Comparison of ENCODE assay signal across 18 mouse cellular contexts in genomic region chr1:88240579-88240978, GRCm38 (mm10). TPM values are rescaled to one million over a fixed set of nuclear protein-coding genes. Genes with fewer than 3 reads are reported as not detected.
DNase-seq lines count a peak whose midpoint lies in the region; ATAC-seq lines count a peak whose summit lies in the region.
"Had no signal": no experiment of that assay in that cellular context is flagged by ENCODE, and none has a peak within 500 bp of the region (broad histone marks: within the 10 kb centered on the region; RNA-seq: fewer than 3 reads in every experiment).

No protein-coding gene starts in this region.

- no peak overlapping the region for H3K4me3 ChIP-seq in forebrain, embryonic 11.5 days (ENCODE audit: low read depth, low read length)
- no peak overlapping the region for H3K4me3 ChIP-seq in forebrain, embryonic 16.5 days (replicated peaks; ENCODE audit: low read length)
- no peak overlapping the region for H3K4me3 ChIP-seq in hindbrain, embryonic 13.5 days
- no peak overlapping the region for H3K4me3 ChIP-seq in hindbrain, embryonic 14.5 days (replicated peaks; ENCODE audit: low read length)
- H3K4me3 ChIP-seq: heart, adult 2 months; hindbrain, embryonic 10.5 days; limb, embryonic 13.5 days had no signal

- H3K9ac ChIP-seq in forebrain, embryonic 11.5 days (ENCODE audit: low read length), result no peak overlapping the region
- no peak overlapping the region for H3K9ac ChIP-seq in forebrain, embryonic 16.5 days (replicated peaks; ENCODE audit: low read depth, low read length)
- no peak overlapping the region for H3K9ac ChIP-seq in hindbrain, embryonic 13.5 days
- no peak overlapping the region for H3K9ac ChIP-seq in hindbrain, embryonic 14.5 days
- H3K9ac ChIP-seq: limb, embryonic 13.5 days; liver, postnatal 0 days had no signal

- H3K4me2 ChIP-seq in forebrain, embryonic 11.5 days (ENCODE audit: low read depth, low read length, severe bottlenecking), result no peak overlapping the region
- no peak overlapping the region for H3K4me2 ChIP-seq in forebrain, embryonic 16.5 days (ENCODE audit: low read length)
- no peak overlapping the region for H3K4me2 ChIP-seq in hindbrain, embryonic 13.5 days
- H3K4me2 ChIP-seq in hindbrain, embryonic 14.5 days (replicated peaks), result no peak overlapping the region
- H3K4me2 ChIP-seq: limb, embryonic 13.5 days had no signal

- no peaks in the 10 kb centered on the region for H3K27me3 ChIP-seq in forebrain, embryonic 11.5 days (ENCODE audit: control insufficient read depth, insufficient read depth, low read length)
- no peaks in the 10 kb centered on the region for H3K27me3 ChIP-seq in forebrain, embryonic 16.5 days (replicated peaks; ENCODE audit: control insufficient read depth, insufficient read depth, low read length)
- no peaks in the 10 kb centered on the region for H3K27me3 ChIP-seq in hindbrain, embryonic 13.5 days
- H3K27me3 ChIP-seq in hindbrain, embryonic 14.5 days (ENCODE audit: control insufficient read depth, insufficient read depth, low read length), result no peaks in the 10 kb centered on the region
- H3K27me3 ChIP-seq: limb, embryonic 13.5 days had no signal

- ATAC-seq in forebrain, embryonic 11.5 days (replicated peaks; ENCODE audit: low FRiP score), result peak; percentile 2; the same call in 1 of the 2 replicates
- no peak for ATAC-seq in forebrain, embryonic 16.5 days
- ATAC-seq in hindbrain, embryonic 13.5 days (ENCODE audit: low FRiP score), result 0 out of 2 replicates have a peak, but pooled peaks have one; percentile 1
- ATAC-seq in hindbrain, embryonic 14.5 days (ENCODE audit: low FRiP score), result no peak
- ATAC-seq: liver, postnatal 0 days had no signal

- H3K36me3 ChIP-seq in forebrain, embryonic 11.5 days (ENCODE audit: control insufficient read depth, insufficient read depth, low read length), result no peaks in the 10 kb centered on the region
- H3K36me3 ChIP-seq in forebrain, embryonic 16.5 days (ENCODE audit: control insufficient read depth, insufficient read depth), result no peaks in the 10 kb centered on the region
- H3K36me3 ChIP-seq in hindbrain, embryonic 13.5 days, result no peaks in the 10 kb centered on the region
- no peaks in the 10 kb centered on the region for H3K36me3 ChIP-seq in hindbrain, embryonic 14.5 days (replicated peaks; ENCODE audit: control insufficient read depth, insufficient read depth)
- H3K36me3 ChIP-seq: hindbrain, embryonic 10.5 days; limb, embryonic 13.5 days had no signal

- H3K27ac ChIP-seq in forebrain, embryonic 11.5 days (ENCODE audit: low read depth, low read length), result no peak overlapping the region
- H3K27ac ChIP-seq in forebrain, embryonic 16.5 days (ENCODE audit: low read length), result no peak overlapping the region
- H3K27ac ChIP-seq in hindbrain, embryonic 13.5 days, result no peak overlapping the region
- no peak overlapping the region for H3K27ac ChIP-seq in hindbrain, embryonic 14.5 days
- H3K27ac ChIP-seq: heart, adult 2 months; hindbrain, embryonic 10.5 days; limb, embryonic 13.5 days had no signal

- peaks cover 92% of the 10 kb centered on the region for H3K9me3 ChIP-seq in forebrain, embryonic 11.5 days (ENCODE audit: control insufficient read depth, low read length)
- peaks cover 86% of the 10 kb centered on the region for H3K9me3 ChIP-seq in forebrain, embryonic 16.5 days (ENCODE audit: control insufficient read depth, low read length)
- peaks cover 93% of the 10 kb centered on the region for H3K9me3 ChIP-seq in hindbrain, embryonic 13.5 days
- peaks cover 99% of the 10 kb centered on the region for H3K9me3 ChIP-seq in hindbrain, embryonic 14.5 days (ENCODE audit: control insufficient read depth, low read length)

- no peak for DNase-seq in forebrain, embryonic 11.5 days (ENCODE audit: low spot score)
- no peak for DNase-seq in hindbrain, embryonic 14.5 days (ENCODE audit: low spot score)
- DNase-seq in right cerebral cortex, postnatal 14 days, result peak; percentile 16
- DNase-seq in right cerebral cortex, postnatal 10 days (ENCODE audit: low spot score in 2 of 2), result no peak
- DNase-seq in thymus, postnatal 10 days (ENCODE audit: low spot score in 2 of 2), result no peak
- no peak for DNase-seq in gastrocnemius, postnatal 14 days
- DNase-seq: heart, adult 2 months; kidney, adult 2 months; layer of hippocampus, adult 9-11 months; liver, postnatal 0 days; right cerebral cortex, postnatal 25 days; thymus, adult 18-20 months had no signal

- WGBS in forebrain, embryonic 11.5 days, result 75% methylated on average over 4 of the region's 4 CpGs
- WGBS in forebrain, embryonic 16.5 days, result 71% methylated on average over 4 of the region's 4 CpGs
- WGBS in hindbrain, embryonic 13.5 days, result 79% methylated on average over 4 of the region's 4 CpGs
- 77% methylated on average over 4 of the region's 4 CpGs for WGBS in hindbrain, embryonic 14.5 days

- intact Hi-C loops in gastrocnemius, postnatal 14 days (cut with DNase I; ENCODE audit: low total_unique reads), result no loop called here

- H3K4me1 ChIP-seq in forebrain, embryonic 11.5 days (replicated peaks; ENCODE audit: control insufficient read depth, insufficient read depth, low read length), result no peaks in the 10 kb centered on the region
- no peaks in the 10 kb centered on the region for H3K4me1 ChIP-seq in forebrain, embryonic 16.5 days (replicated peaks; ENCODE audit: control insufficient read depth, insufficient read depth, low read length)
- no peaks in the 10 kb centered on the region for H3K4me1 ChIP-seq in hindbrain, embryonic 13.5 days (replicated peaks)
- no peaks in the 10 kb centered on the region for H3K4me1 ChIP-seq in hindbrain, embryonic 14.5 days (replicated peaks; ENCODE audit: control insufficient read depth, insufficient read depth, low read length)
- H3K4me1 ChIP-seq: hindbrain, embryonic 10.5 days; limb, embryonic 13.5 days had no signal

RNA-seq across cellular contexts. Expression of gene Mroh2a, which starts 13.8 kb away (rescaled TPM):
- polyA plus RNA-seq in forebrain, embryonic 11.5 days (2014; fragmentation: Nextera tagmentation; extraction: Ambion mirVana), result 2.5 and 3.0 TPM in 2 replicates
- 0.96 and 1.0 TPM in 2 replicates for polyA plus RNA-seq in forebrain, embryonic 16.5 days (2015; fragmentation: Nextera tagmentation; extraction: Ambion mirVana)
- 0.66 and 0.79 TPM in 2 replicates for polyA plus RNA-seq in hindbrain, embryonic 13.5 days (2015; fragmentation: Nextera tagmentation; extraction: Ambion mirVana)
- polyA plus RNA-seq in hindbrain, embryonic 14.5 days (2014; fragmentation: Nextera tagmentation; extraction: Ambion mirVana), result 1.1 and 2.0 TPM in 2 replicates
- total RNA-seq in gastrocnemius, postnatal 14 days (2021), result not detected
- total RNA-seq: gastrocnemius, adult 18-20 months had no signal

RNA-seq across cellular contexts. Expression of gene Ugt1a1, which starts 28.8 kb away (rescaled TPM):
- not detected in 2 replicates for polyA plus RNA-seq in forebrain, embryonic 11.5 days (2014; fragmentation: Nextera tagmentation; extraction: Ambion mirVana)
- not detected in 2 replicates for polyA plus RNA-seq in forebrain, embryonic 16.5 days (2015; fragmentation: Nextera tagmentation; extraction: Ambion mirVana)
- polyA plus RNA-seq in hindbrain, embryonic 13.5 days (2015; fragmentation: Nextera tagmentation; extraction: Ambion mirVana), result not detected in 2 replicates
- not detected in 2 replicates for polyA plus RNA-seq in hindbrain, embryonic 14.5 days (2014; fragmentation: Nextera tagmentation; extraction: Ambion mirVana)
- total RNA-seq in gastrocnemius, postnatal 14 days (2021), result under 1 TPM in 1 of 2 experiments, not detected in 1; 0.12 TPM
- total RNA-seq: heart, adult 2 months had no signal
- polyA plus RNA-seq: heart, adult 2 months; hindbrain, embryonic 10.5 days had no signal

RNA-seq across cellular contexts. Expression of gene Dnajb3, which starts 35.0 kb away (rescaled TPM):
- polyA plus RNA-seq in forebrain, embryonic 11.5 days (2014; fragmentation: Nextera tagmentation; extraction: Ambion mirVana), result 11.5 and 12.5 TPM in 2 replicates
- 10.1 and 11.7 TPM in 2 replicates for polyA plus RNA-seq in forebrain, embryonic 16.5 days (2015; fragmentation: Nextera tagmentation; extraction: Ambion mirVana)
- 15.6 and 15.8 TPM in 2 replicates for polyA plus RNA-seq in hindbrain, embryonic 13.5 days (2015; fragmentation: Nextera tagmentation; extraction: Ambion mirVana)
- 11.9 and 16.5 TPM in 2 replicates for polyA plus RNA-seq in hindbrain, embryonic 14.5 days (2014; fragmentation: Nextera tagmentation; extraction: Ambion mirVana)
- total RNA-seq in gastrocnemius, postnatal 14 days (2021), result under 1 TPM; 0.22 to 0.39 TPM
- total RNA-seq: gastrocnemius, adult 18-20 months; megakaryocyte, adult 5-6 weeks had no signal

RNA-seq across cellular contexts. Expression of gene Hjurp, which starts 36.9 kb away (rescaled TPM):
- polyA plus RNA-seq in forebrain, embryonic 11.5 days (2014; fragmentation: Nextera tagmentation; extraction: Ambion mirVana), result 221 and 223 TPM in 2 replicates
- 121 TPM in 2 replicates for polyA plus RNA-seq in forebrain, embryonic 16.5 days (2015; fragmentation: Nextera tagmentation; extraction: Ambion mirVana)
- polyA plus RNA-seq in hindbrain, embryonic 13.5 days (2015; fragmentation: Nextera tagmentation; extraction: Ambion mirVana), result 82.0 and 82.8 TPM in 2 replicates
- 64.1 and 64.5 TPM in 2 replicates for polyA plus RNA-seq in hindbrain, embryonic 14.5 days (2014; fragmentation: Nextera tagmentation; extraction: Ambion mirVana)
- total RNA-seq in gastrocnemius, postnatal 14 days (2021), result 10 to 100 TPM; 16.8 to 17.1 TPM

RNA-seq across cellular contexts. Expression of gene Trpm8, which starts 36.9 kb away (rescaled TPM):
- not detected in 2 replicates for polyA plus RNA-seq in forebrain, embryonic 11.5 days (2014; fragmentation: Nextera tagmentation; extraction: Ambion mirVana)
- polyA plus RNA-seq in forebrain, embryonic 16.5 days (2015; fragmentation: Nextera tagmentation; extraction: Ambion mirVana), result 0.09 TPM in 1 of 2 replicates, not detected in the other
- polyA plus RNA-seq in hindbrain, embryonic 13.5 days (2015; fragmentation: Nextera tagmentation; extraction: Ambion mirVana), result 0.04 TPM in 1 of 2 replicates, not detected in the other
- polyA plus RNA-seq in hindbrain, embryonic 14.5 days (2014; fragmentation: Nextera tagmentation; extraction: Ambion mirVana), result 0.10 and 0.17 TPM in 2 replicates
- not detected for total RNA-seq in gastrocnemius, postnatal 14 days (2021)
- total RNA-seq: gastrocnemius, adult 18-20 months; heart, adult 2 months; megakaryocyte, adult 5-6 weeks had no signal
- polyA plus RNA-seq: heart, adult 2 months; hindbrain, embryonic 10.5 days; kidney, adult 2 months; limb, embryonic 13.5 days; liver, postnatal 0 days had no signal

Comparison
In these comparisons a context has a peak if more than half of its experiments do, and no peak if none do; other contexts are left out.
1. ATAC-seq: peak in forebrain, embryonic 11.5 days (single experiment) and hindbrain, embryonic 13.5 days (single experiment); none in forebrain, embryonic 16.5 days (single experiment) and hindbrain, embryonic 14.5 days (single experiment).